Mouse (Mus musculus) kidney, adult 10 weeks (tissue): Measurements from ENCODE around the gene Dcaf17. TPM values are rescaled to one million over a fixed set of nuclear protein-coding genes. Genes with fewer than 3 reads are reported as not detected.

Experiments used
- polyA plus RNA-seq: library from polyadenylated mRNA; stranded (reverse); fragments of 350-450 nt; fragmentation: Illumina TruSeq; extraction: RNeasy Lipid Tissue Mini Kit (QIAGEN cat#74804); gene quantifications from one replicate; pipeline ENCODE4 v1.2.3, GENCODE M21; 2014; ENCODE audit warnings: low read depth, low replicate concordance

Gene Dcaf17
- polyA plus RNA-seq: 17.9 TPM

GRCm38 (mm10) chr2:71055300-71056114, at the start of gene Dcaf17, which contains the start of gene Mettl8:
Gene Dcaf17, plus strand, starts transcription at chr2:71055328.
Gene Mettl8, minus strand, starts transcription at chr2:71055583.

GRCm38 (mm10) chr2:71117797-71118708, 62.9 kb downstream of the Dcaf17 start, which contains the start of gene Cybrd1:
Gene Cybrd1, plus strand, starts transcription at chr2:71117923.

Other genes with a start within 250 kb of the Dcaf17 start
- 135 TPM for gene Tlk1, start 229.6 kb upstream of the Dcaf17 start, polyA plus RNA-seq
- gene Mettl8, start 255 bp downstream of the Dcaf17 start, polyA plus RNA-seq: 34.1 TPM
- gene Cybrd1, start 62.6 kb downstream of the Dcaf17 start, polyA plus RNA-seq: 0.93 TPM
- 166 TPM for gene Dync1i2, start 156.4 kb downstream of the Dcaf17 start, polyA plus RNA-seq